Mouse (Mus musculus) frontal cortex, postnatal 25 days (tissue): ENCODE results near the gene Tex52.

Source experiments
- DNase-seq, 2 experiments: peaks; one replicate each; pipeline ENCODE4 v3.0.0; 2022; ENCODE audit warnings: low spot score in 2 of 2

Tex52 gene

DNA sequence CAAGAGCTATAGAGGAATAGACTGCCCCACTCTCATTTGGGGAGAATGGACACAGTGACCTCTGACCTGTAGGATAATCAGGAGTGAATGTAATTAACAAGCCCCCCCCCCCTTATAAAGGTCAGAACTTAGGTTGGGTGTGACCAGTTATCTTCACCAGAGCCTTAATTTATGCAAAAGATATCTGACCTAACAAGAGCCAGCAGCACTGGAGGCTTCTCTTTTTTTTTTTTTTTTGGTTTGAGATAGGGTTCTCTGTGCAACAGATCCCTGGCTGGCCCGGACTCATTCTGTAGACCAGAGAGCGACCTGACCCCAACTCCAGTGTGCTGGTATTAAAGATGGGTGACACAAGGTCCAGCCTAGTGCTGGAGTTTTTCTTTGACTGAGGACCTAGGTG lies 54.0 kb downstream of the Tex52 start:
- DNase-seq, result no peak

GRCm38 (mm10) chr6:128429826-128430225 lies 54.6 kb downstream of the Tex52 start:
- no peak for DNase-seq

DNA sequence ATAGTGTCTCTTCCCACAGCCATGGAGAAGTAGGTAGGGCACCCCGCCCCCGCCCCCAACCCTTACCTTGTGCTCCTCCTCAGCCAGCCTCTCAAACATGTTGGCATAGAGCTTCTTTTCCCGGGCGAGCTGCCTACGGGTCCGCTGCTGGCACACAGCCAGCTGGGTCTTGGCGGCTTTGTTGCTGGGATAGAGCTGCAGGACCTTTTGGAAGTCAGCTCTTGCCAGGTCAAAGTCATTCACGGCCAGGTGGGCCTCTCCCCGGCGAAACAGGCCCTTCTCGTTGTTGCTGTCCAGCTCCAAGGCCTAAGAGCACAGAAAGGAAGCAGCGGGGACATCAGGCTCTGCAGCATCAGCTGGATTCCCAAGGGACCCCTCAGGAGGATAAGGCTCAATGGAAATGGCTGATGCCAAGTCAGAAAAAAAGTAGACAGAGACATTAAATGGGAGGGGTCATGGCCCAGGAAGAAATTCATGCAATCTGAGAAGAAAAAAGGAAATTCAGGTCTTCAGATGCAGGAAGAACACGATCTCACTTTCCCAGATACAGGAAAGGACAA lies 57.2 kb downstream of the Tex52 start:
- no peak for DNase-seq

DNA sequence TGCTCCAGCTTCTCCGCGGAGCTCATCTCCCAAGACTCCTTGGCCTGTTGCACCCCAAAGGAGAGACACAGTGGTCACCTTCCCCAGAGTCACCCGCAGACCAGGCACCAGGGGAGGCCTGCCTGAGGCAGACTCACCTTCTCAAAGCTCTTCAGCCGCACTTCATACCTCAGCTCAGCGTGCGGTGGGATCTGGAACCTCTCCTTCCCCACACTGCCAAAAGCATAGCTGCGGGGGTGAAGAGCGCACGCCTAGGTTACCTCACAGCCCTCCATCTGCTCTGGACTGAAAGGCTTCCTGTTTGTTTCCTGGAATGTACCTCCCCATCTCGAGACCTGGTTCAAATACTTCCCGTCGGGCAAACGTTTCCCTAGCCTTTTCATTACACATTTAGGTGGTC lies 58.3 kb downstream of the Tex52 start:
- DNase-seq, result no peak
